Mouse (Mus musculus) monocyte, adult 5-6 weeks (primary cell): ENCODE measurements at regions not wholly inside any gene's neighbourhood (a gene's known extent, or its start where the extent isn't known, plus 50 kb on each side); places are given as distances from the start of the nearest gene placed in this dataset.

Experiments
- ATAC-seq: fragments of 153-309, 156-312 bp; replicated peaks from 2 replicates; pipeline ENCODE4 v1.8.0; 2017; ENCODE audit warnings: mild to moderate bottlenecking; ENCODE audit not compliant: low TSS enrichment, insufficient number of reproducible peaks, severe bottlenecking, poor library complexity, low FRiP score

DNA sequence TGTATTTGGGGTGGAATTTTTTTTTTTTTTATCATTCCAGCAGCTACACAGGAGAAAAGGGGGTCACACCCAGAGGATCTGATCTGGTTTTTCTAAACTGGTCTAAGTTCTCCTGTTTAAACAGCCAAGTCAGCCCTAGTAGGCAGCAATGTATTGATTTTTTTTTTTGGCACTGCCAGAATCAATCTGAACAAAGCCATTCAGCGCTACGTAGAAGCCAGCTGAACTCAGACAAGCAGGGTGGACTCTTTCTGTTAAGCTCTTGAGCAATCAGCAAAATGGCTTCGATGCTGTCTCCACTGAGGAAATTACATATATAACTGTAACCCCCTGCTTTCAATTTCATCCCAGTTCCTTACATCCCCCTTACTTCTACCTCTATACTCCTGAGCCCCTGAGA lies 230.5 kb downstream of the Gm45692 start:
- ATAC-seq = no peak

DNA sequence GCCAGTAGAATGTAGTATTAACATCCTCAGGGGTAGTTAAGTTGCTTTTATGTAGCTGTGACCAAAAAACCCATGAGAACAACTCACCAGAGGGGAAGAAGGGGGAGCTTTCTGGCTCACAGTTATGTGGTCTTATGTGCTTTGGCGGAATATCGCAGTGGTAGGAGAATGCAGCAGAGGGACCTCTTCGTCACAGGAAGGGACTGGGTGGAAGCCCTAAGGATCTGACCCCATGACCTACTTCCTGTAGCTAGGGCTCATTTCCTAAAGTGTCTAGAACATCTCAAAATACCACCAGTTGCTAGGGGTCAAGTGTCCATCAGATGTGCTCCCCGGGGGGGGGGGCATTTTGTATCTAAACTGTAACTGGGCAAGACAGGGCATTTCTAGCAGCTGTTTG lies 231.3 kb downstream of the Gm45692 start:
- no peak for ATAC-seq

DNA sequence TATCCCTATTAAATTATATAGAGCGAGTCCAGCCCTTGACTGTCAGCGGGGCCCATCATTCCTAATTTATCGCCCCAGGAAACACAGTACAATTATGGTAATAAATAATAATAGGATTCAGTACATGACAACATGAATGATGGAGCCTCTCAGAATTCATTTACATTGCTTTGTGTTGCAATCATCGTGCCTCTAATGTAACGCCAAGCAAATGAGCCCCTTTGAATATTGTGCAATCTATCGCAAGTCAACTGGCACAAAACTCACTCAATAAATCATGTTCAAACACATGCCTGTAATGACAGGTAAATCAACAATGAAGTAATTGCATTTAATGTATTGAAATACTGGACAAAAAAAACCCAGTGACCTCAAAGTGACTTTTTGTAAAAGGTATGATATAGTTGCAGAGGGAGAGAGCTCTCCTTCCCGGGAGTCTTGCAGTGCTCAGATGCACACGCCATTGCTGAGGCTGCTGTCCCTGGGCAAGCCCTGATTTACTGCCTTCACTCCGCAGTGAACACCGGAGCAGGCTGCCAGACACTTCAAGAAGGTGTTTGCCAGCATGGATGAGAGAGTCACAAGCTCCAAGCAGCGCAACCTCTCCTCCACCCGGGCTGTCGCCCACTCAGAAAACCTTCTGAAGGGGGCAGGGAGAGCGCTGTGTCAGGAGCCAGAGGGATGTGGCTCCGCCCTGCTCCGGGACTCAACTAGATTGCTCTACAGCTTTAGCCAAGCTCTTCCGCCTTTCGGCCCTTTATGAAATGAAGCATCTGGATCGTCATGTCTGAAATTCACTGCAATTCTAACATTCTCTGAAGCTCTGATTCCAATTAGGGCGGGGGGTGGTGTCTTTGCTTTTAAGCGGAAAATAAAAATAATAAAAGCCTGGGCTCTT lies 232.6 kb downstream of the Gm45692 start:
- no peak for ATAC-seq

DNA sequence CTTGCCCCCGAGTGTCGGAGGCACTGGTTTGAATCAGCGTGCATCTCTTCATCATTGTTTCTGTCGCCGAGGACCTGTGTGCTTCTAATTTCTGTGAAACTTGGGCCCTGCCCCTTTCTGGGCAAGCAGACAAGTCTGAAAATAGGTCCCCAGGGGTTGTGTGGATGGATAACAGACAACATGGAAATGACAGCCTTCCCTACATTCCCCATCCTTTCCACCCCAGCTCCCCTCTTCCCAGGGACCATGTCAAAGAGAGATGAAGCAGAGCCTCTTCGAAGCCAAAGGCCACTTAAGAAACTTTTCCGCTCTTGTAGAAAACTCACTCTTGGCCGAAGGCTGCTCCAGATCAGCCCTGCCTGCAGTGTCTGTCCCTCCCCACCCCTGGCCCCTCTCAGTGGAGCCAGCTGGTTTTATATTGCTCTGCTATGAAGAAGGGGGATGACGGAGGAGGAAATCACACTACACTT lies 233.2 kb downstream of the Gm45692 start:
- ATAC-seq = no peak

DNA sequence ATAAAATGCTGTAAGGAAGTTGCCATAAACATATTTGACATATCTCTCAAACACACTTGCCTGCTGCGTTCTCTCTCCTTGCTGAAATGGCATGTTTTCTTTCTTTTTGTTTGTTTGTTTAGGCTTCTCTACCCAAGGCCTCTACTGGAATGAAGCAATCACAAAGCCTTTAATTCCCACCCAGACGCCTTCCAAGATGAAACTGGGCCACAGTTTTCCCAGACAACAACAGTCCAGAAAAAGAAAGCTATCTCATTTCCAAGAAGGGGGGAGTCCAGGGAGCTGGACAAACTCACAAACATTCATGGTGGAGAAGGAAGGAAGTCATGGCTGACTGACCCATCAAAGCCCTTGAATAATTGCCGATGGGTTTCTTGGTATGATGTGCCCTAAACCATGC lies 234.1 kb downstream of the Gm45692 start:
- no peak for ATAC-seq

DNA sequence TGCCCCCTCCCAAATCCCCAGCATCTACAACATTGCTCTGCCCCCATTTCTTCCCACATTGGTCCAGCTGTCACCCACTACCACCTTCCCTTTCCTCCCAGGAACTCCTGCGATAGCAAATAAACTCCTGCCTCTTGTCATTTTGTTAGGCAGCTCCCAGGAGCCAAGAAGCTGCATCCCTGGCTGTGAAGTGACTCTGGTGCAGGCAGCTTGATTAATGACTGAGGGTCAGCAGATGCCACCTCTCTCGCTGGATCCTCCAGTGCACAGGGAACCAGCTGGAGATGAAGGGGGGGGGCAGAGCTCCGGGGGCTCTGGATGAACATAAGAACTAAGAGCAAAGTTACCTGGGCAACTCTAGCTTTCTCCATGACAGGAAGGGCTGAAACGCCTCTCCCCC lies 235.2 kb downstream of the Gm45692 start:
- ATAC-seq = no peak

DNA sequence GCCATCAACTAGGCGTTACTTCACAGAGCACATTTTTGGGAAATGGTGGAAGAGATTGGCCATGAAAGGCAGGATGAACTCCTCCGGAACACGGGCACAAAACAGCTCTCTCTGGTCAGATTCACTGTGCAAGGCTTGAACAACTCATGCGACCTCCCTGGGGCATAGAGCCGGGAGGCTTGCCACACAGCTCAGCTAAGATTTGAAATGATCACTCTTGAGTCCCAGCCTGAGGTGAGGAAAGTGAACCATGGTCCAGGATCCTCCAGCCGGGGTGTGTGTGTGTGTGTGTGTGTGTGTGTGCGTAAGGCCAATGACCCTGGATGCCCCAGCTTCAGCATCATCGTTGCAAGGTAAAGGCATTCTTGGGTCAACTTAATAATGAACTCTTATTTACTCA lies 237.5 kb downstream of the Gm45692 start:
- no peak for ATAC-seq

DNA sequence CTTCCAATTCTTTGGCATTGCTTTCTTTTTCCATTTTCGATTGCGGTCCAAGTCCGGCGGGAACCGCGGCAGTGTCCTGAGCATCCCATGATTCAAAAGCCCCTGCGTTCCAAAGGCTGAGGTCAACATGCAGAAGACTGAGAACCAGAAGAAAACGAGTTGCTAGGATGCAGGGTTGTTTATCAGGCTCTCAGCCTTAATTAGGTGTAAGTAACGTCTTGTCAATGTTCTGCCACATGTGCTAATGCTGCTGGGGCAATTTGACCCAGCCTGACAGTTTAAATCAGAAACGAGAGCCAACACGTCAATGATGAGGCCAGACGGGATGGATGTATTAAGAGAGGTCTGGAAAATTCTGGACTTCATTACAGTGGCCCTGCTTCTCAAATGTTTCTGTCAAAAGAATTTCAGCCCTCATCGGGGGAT lies 239.4 kb downstream of the Gm45692 start:
- ATAC-seq = no peak

DNA sequence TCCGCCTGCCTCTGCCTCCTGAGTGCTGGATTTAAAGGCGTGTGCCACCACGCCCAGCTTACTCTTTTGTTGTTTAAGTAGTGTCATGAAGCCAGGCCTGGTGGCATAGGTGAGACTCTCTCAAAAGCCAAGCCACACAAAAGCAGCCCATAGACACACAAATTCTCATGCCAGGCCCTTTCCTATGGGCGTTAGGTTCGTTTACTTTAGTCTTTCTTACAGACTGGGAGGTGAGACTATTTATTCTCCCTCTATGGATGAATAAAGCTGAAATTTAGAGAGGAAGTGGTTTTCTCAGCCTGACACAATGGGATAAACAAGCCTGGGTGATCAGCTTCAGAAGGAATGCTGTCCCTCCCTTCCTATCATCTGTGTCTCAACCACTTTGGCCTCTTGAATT lies 243.0 kb downstream of the Gm45692 start:
- no peak for ATAC-seq

DNA sequence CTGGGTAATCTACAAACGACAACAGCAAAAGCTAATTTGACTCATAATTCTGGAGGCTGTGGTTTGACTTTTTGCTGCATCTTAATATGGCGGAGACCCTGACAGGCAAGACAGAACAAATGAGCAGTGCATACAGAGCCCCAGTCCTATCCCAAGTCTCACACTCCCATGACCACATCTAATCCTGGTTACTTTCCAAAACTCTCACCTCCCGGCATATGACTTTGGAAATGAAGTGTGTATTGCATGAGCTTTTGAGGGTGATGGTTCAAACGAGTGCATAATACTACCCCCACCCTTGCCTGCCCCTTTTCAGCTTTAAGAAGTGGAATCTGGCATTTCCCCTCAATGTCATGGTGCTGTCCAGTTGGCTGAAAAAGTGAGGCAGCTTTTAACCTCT lies 244.3 kb downstream of the Gm45692 start:
- ATAC-seq = no peak

DNA sequence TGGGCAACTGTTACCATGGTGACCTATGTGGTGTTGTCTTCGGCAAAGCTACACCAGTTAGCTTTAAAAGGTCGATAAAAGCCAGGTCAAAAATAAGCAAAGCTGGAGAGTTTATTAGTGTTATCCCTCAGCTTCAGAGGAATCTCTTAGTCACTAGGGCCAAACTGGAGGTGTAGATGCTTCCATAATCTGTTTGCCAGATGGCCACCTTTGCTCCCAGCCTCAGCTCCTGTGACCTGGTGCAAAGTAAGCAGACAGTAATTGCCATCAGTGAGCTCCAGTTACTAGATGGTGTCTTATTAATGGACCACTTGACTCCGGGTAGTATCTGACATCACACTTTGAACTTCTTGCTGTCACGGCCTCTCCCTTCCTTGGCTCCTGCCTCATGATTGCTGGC lies 245.3 kb downstream of the Gm45692 start:
- no peak for ATAC-seq

DNA sequence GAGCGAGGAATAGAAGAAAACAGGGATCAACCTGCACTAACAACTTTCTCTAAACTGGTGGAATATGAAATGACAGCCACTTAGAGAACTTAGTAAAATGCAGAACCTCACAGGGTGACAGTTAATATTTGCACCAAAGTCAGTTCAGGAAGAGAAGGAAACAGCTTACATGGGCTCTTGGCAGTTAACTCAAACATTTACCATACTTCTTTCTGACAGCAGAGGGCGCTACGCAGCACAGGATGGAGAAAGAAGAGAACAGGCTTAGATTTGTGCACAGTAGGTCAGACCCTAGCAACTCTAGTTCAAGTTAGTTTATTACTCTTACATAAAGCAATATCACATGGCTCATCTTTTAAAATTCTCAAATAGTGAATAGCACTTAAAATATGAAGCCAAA lies 261.3 kb downstream of the Gm45692 start:
- no peak for ATAC-seq

DNA sequence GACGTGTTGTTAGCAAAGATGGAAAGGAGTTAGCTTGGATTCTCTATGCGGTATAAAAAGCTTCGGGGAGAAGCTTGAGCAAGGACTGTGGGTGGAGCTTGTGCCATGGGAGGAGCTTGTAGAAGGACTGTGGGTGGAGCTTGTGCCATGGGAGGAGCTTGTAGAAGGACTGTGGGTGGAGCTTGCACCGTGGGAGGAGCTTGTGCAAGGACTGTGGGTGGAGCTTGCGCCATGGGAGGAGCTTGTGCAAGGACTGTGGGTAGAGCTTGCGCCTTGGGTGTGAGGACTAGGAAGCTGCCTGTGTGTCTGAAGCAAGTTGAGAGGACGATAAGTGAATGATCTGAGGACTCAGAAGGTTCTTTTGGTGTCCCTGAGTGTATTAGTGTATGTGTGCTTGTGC lies 263.1 kb downstream of the Gm45692 start:
- no peak; the same call in 1 of the 2 replicates for ATAC-seq

DNA sequence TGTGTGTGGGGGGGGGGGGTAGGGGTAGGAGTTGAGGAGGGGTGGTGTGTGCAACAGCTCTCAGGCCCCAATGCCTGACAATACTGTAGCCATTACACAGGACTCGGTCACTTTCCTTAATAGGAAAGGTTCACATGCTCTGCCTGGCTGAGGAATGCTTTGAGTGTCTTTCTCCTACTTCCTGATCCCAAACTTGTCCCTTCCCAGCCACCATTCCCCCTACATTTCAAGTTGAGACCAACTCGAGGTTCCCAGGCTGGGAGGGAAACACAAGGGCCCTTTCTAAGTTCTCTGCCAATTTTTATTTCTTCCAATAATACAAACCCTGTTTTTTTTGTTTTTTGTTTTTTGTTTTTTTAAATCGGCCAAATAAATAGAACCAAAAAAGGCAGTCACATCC lies 264.6 kb downstream of the Gm45692 start:
- no peak for ATAC-seq

DNA sequence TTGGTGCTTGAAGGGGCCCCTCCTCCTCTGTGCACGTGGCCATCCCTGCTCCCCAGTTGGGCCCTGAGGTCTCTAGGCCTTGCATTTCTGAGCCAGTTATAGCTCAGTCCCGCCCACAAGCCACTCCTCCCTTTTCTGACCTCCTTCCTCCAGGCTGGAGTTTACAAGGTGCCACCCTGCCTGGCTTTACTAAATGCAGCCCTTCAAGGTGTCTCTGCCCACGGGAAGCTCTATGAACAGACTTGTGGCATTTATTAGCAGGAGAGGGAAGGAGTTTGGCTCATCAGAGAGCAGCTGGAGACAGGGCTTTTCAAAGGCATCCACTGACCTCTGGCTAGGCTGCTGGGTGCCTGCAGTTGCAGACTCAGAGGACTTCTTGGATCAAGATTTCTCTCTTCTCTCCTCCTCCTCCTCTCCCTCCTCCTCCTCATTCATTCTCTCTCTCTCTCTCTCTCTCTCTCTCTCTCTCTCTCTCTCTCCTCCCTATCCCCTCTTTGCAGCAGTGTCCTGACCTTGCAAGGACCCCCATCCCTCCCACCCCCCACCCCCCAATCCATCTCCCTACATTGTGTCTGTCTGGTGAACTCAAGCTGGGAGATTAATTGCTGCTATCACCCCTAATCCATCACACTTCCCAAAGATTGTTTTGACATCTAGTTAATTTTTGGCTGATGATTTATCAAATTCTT lies 265.1 kb downstream of the Gm45692 start:
- no peak for ATAC-seq

DNA sequence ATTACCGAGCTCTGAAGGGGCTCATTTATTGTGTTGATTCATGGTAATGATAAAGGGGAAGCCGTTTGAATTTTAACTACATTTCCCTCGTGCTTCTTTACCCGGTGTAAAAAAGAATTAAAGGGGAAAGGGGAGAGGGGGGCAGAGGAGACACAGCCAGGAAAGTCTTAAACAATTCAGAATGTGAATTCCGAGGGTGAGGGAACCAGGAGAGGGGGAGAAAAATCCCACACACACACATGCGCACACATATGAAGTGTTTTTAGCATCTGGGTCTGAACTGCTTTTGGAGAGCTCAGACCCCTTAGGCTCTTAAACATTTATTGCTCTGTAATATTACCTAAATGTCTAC lies 265.6 kb downstream of the Gm45692 start:
- no peak for ATAC-seq

DNA sequence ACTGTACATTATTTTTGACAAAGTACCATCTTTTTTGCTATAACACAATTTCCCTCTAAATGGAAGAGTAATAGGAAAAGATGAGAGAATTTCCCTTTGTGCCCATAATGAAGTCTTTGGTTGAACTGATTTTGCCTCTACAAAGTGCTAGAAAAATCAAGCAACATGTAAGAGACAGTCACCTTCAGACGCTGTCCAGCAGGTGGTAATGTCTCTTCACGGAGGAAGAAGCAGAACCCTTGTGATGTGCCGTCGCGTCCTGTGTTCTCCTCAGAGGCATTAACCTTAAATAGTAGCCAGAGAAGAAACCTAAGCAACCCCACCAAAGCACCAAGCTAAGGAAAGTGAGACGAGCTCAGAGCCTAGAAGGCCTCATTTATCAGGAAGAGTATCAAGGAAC lies 275.7 kb downstream of the Gm45692 start:
- no peak for ATAC-seq

DNA sequence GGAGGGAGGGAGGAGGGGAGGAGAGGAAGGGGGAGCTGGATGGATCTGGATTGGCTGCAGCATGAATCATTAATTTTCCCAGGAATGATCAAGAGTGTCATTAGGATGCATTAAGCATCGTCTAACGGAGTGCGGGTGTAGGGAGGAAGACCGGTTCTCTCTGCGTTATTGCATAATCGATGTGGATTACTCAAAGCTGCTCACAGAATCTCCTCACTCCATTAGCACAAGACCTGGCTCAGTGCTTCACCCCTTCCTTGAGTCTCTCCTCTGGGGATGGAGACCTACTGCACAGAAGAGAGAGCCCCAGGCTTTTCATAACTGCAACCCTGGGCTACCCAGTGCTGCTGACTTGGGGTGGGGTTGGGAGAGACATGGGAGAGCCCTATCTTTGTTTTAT lies 300.7 kb downstream of the Gm45692 start:
- ATAC-seq = no peak

DNA sequence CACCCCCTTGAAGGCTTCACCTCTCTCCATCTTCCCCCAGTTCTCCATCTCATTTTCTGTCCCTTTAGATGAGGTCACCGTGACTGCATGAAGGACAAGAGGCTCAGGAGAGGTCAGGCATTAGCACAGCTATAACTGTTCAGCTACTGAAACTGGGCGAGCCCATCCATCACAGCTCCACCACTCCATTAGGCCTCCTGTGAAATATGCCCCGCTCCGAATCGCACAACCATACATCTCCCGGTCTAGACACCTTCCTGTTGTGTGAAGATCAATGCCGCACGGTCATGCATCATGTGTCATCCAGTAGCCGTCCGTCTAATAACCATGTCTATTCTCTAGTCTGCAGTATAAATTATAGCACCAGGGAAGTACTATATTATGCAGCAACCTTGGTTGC lies 301.2 kb downstream of the Gm45692 start:
- ATAC-seq = no peak

DNA sequence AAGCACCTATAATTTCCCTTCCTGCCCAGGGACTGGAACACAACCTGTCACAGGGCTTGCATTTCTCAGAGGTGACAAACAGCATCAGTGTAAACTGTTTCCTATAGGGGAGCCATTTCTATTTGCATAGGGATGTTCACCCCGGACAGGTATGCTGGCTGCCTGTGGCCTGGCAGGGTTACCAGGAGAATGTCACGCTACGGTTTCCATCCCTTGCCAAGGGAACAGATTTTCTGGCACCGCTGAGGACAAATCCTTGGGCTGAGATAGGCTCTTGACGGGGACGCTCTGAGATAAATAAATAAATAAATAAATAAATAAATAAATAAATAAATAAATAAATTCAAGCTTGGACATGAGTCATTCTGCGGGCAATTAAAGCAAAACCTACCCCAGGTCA lies 308.0 kb downstream of the Gm45692 start:
- no peak for ATAC-seq
